Comparison of ENCODE assay signal across 8 mouse cellular contexts in genomic region chr3:55523735-55524477, GRCm38 (mm10). TPM values are rescaled to one million over a fixed set of nuclear protein-coding genes. Genes with fewer than 3 reads are reported as not detected.
DNase-seq lines count a peak whose midpoint lies in the region; ATAC-seq lines count a peak whose summit lies in the region.

No protein-coding gene starts in this region.

- no peak overlapping the region for H3K9ac ChIP-seq in midbrain, embryonic 11.5 days (ENCODE audit: low read length)

- peak; percentile 32 for DNase-seq in embryo, embryonic 10 days (ENCODE audit: low spot score)
- no peak for DNase-seq in embryo, embryonic 9.5 days (ENCODE audit: extremely low spot score)
- DNase-seq in right cerebral cortex, postnatal 10 days (ENCODE audit: low spot score in 2 of 2): peak; percentile 31 to 47
- no peak for DNase-seq in right cerebral cortex, adult 2 months (ENCODE audit: low spot score in 2 of 2)
- DNase-seq in midbrain, embryonic 11.5 days (ENCODE audit: low spot score, missing footprints): no peak
- DNase-seq in thymus, postnatal 4 days: no peak
- DNase-seq in natural killer cell, adult 2 months (ENCODE audit: low spot score in 2 of 2): no peak
- DNase-seq in heart, adult 8-10 months (ENCODE audit: low spot score): no peak

- H3K4me1 ChIP-seq in midbrain, embryonic 11.5 days (ENCODE audit: control insufficient read depth, insufficient read depth, low read length): peaks cover 58% of the 10 kb centered on the region

- no peaks in the 10 kb centered on the region for H3K36me3 ChIP-seq in midbrain, embryonic 11.5 days (ENCODE audit: control insufficient read depth, insufficient read depth, low read length)

- H3K9me3 ChIP-seq in midbrain, embryonic 11.5 days (ENCODE audit: control insufficient read depth, low read length): no peaks in the 10 kb centered on the region

- H3K4me2 ChIP-seq in midbrain, embryonic 11.5 days: no peak overlapping the region

- no peak overlapping the region for H3K4me3 ChIP-seq in midbrain, embryonic 11.5 days (ENCODE audit: low read depth, low read length)

- peak overlapping the region; percentile 32 for H3K27ac ChIP-seq in midbrain, embryonic 11.5 days (ENCODE audit: low read depth, low read length)

- ATAC-seq in midbrain, embryonic 11.5 days (ENCODE audit: low FRiP score): no peak

- no peaks in the 10 kb centered on the region for H3K27me3 ChIP-seq in midbrain, embryonic 11.5 days (ENCODE audit: control insufficient read depth, insufficient read depth, low read length)

- 38% methylated on average over 16 of the region's 16 CpGs for WGBS in midbrain, embryonic 11.5 days

RNA-seq across cellular contexts. Expression of gene Gm21954, which starts 51.9 kb away (rescaled TPM):
- not detected in 2 replicates for polyA plus RNA-seq in midbrain, embryonic 11.5 days (2014; fragmentation: Nextera tagmentation; extraction: Ambion mirVana)
- total RNA-seq in heart, adult 8-10 months (2022): not detected

Comparison
In these comparisons a context has a peak if more than half of its experiments do, and no peak if none do; other contexts are left out.
1. DNase-seq: peak in embryo, embryonic 10 days (single experiment) and right cerebral cortex, postnatal 10 days (2 of 2); none in embryo, embryonic 9.5 days (single experiment), right cerebral cortex, adult 2 months (0 of 2), midbrain, embryonic 11.5 days (single experiment), thymus, postnatal 4 days (single experiment), natural killer cell, adult 2 months (0 of 2) and heart, adult 8-10 months (single experiment).